Mouse (Mus musculus): Measurements from ENCODE around the gene Plekhg3.

Plekhg3 gene

GRCm38 (mm10) chr12:76528766-76529165 lies 1.9 kb upstream of the Plekhg3 start:
- no peak for DNase-seq

GRCm38 (mm10) chr12:76531986-76532925 lies 1.6 kb downstream of the Plekhg3 start:
- DNase-seq, result no peak

DNA sequence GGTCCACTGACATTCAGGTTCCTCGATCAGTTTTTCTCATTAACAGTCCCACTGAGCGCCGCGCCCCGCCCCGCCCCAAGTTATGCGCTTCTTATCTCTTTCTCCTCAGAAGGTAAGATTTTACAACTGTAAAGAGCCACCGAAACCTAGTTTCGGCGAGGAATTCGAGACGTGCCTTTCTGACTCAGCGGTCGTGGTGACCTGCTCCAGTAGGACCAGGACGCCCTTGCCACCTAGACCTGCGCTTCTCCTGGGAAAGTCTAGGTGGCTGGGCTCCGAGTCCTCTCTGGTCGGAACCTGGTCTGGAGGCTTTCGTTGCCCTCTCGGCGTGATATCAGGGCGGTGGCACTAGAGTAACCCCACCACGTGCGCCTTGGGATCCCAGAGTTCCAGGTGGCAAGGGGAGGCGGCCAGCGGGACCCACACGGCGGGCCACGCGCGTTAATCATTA lies 2.3 kb downstream of the Plekhg3 start:
- DNase-seq, result no peak

DNA sequence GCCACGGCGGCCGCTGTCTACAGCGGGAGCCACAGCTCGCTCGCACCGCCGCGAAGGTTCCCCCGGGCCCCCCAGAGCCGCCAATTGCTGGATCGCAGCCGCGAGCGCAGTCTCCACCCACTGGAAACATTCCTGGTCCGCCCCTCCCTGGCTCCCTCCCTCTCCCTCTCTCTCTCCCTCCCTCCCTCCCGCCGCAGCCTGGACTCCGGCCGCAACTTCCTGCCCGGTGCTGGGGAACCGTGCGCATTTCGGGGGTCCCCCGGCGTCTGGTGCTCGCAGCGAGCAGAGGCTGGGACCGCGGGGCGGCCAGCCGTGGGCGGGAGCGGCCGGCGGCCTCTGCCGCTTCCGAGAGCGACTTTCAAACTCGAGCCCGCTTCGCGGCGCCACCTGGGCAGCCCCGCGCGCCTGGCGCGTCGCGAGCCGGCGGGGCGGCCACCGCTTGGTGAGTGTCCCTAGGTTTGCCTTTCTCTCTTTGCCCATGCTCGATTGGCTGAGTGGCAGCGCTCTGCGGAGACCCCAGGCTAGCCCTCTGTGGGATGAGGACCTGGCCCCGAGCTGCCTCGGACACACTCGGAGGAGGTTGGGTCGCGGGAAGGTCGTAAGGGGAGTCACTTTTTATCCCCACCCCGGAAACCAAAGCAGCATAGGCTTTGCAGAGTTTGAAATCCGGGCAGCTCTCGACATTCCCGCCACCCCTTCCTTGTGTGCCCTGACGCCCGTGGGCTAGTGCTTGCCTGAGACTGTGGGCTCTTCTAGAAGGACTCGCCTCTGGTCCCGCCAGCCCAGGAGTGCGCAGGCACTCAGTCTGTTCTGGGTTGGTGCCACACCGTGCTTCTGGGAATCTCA lies 2.9 kb downstream of the Plekhg3 start:
- DNase-seq, result peak; percentile 81

DNA sequence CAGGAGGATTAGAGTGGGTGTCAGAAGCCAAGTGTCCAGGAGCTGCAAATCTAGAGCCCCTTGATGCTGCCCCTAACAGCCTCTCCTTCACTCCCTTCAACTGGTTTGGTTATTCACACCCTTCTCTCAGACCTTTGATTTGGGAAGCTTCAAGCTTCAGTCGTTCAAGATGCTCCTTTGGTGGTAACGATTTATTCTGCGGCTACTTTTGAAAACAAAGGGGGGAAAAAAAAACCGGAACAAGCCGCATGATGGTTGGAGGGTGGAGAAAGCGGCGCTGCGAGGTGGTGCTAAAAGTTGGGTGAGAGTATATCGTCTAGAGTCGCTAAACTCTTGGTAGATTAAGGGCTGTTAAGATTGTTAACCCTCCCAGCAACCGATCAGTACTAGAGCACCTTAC lies 3.5 kb downstream of the Plekhg3 start:
- DNase-seq, result no peak

DNA sequence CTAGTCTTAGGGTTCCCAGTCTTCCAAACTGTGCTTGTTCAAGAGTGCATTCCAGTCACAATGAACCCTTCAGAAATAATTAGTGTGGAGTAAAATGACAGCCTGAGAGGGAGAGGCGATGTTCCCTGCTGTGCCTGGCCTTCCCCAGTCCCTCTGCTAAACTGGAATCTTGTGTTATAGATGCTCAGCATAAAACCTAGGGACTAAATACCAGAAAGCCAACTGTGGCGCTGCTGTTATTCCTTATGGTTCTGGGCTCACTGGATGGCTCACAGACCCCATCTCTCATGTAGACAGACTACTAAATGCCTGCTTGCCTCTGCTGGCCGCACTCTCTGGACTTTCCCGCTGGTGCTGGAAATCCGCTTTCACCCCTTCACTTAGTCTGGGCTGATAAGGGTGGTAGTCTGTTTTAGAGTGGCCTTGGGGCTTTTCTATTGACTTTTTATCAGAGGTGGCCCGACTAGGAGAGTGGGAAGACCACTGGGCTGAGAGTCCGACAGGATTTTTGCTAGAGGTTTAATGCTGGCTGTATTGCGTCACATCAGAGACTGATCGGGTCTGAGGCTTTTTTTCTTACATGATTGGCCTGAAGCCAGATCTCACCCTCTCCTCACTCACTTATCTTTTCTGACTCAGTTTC lies 4.1 kb downstream of the Plekhg3 start:
- DNase-seq, result no peak

GRCm38 (mm10) chr12:76535471-76535900 lies 4.8 kb downstream of the Plekhg3 start:
- peak; percentile 25 for DNase-seq

- DNase-seq, result no peak
Measured at GRCm38 (mm10) chr12:76536591-76537153, 6.0 kb downstream of the Plekhg3 start.

- DNase-seq, result peak; percentile 50
Measured at GRCm38 (mm10) chr12:76537434-76537833, 6.7 kb downstream of the Plekhg3 start.

GRCm38 (mm10) chr12:76540169-76540568 lies 9.5 kb downstream of the Plekhg3 start:
- no peak for DNase-seq

- DNase-seq, result no peak
Measured at GRCm38 (mm10) chr12:76540701-76541221, 10.1 kb downstream of the Plekhg3 start.

GRCm38 (mm10) chr12:76541475-76541874 lies 10.8 kb downstream of the Plekhg3 start:
- DNase-seq, result no peak

- DNase-seq, result no peak
Measured at GRCm38 (mm10) chr12:76541879-76542278, 11.2 kb downstream of the Plekhg3 start.

DNA sequence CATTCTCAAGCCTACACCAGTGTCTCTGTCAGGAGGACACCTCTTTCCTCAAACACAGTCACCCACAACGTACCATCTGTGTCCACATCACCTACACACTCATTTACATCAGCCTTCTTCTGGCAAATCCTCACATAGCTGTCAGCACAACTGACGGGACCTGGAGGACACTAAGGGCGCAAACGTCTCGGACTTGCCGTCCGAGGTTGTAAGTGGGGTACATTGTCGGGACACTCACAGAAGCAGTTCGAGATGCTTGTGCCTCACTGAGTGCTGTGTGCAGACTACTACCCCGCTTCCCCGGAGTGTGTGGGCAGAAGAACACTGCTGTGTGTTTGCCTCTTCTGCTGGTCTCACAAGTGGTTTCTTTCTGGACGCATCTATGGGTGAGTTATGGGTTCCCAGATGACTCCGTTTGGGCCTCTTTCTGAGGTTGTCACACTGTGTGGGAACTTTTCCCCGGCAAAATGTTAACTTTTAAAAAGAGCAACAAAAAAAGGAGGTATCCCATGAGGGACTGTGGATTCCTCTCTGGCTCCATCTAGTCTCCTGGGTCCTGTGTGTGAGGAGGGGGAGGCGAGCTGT lies 15.2 kb downstream of the Plekhg3 start:
- DNase-seq, result no peak

- DNase-seq, result no peak
Measured at GRCm38 (mm10) chr12:76546383-76547276, 15.9 kb downstream of the Plekhg3 start.

GRCm38 (mm10) chr12:76547409-76548081 lies 16.9 kb downstream of the Plekhg3 start:
- DNase-seq, result no peak

- DNase-seq, result no peak
Measured at GRCm38 (mm10) chr12:76548082-76548423, 17.4 kb downstream of the Plekhg3 start.

GRCm38 (mm10) chr12:76549203-76549602 lies 18.5 kb downstream of the Plekhg3 start:
- no peak for DNase-seq

- peak; percentile 29 for DNase-seq
Measured at GRCm38 (mm10) chr12:76552321-76552720, 21.6 kb downstream of the Plekhg3 start.

GRCm38 (mm10) chr12:76552958-76553357 lies 22.3 kb downstream of the Plekhg3 start:
- DNase-seq, result no peak

All from liver (tissue).